Comparison of ENCODE assay signal across 25 mouse cellular contexts in genomic region chr3:38321620-38322019, GRCm38 (mm10).
A peak's percentile ranks its signal among the peaks of the same experiment; 100 is the strongest.
DNase-seq lines count a peak whose midpoint lies in the region; ATAC-seq and TF ChIP-seq lines count a peak whose summit lies in the region.
"Had no signal": no experiment of that assay in that cellular context is flagged by ENCODE, and none has a peak within 500 bp of the region (broad histone marks: within the 10 kb centered on the region; RNA-seq: fewer than 3 reads in every experiment).

No protein-coding gene starts in this region.

- no peaks in the 10 kb centered on the region for H3K36me3 ChIP-seq in heart, adult 2 months (ENCODE audit: control insufficient read depth, insufficient read depth, low read length)
- H3K36me3 ChIP-seq in midbrain, embryonic 14.5 days (ENCODE audit: control insufficient read depth, insufficient read depth, low read length): no peaks in the 10 kb centered on the region
- H3K36me3 ChIP-seq in midbrain, embryonic 13.5 days: no peaks in the 10 kb centered on the region
- no peaks in the 10 kb centered on the region for H3K36me3 ChIP-seq in forebrain, embryonic 14.5 days (ENCODE audit: control insufficient read depth, insufficient read depth, low read length)
- H3K36me3 ChIP-seq in myocyte (ENCODE audit: control insufficient read depth, insufficient read depth): no peaks in the 10 kb centered on the region
- H3K36me3 ChIP-seq: G1E; heart, embryonic 15.5 days; hindbrain, embryonic 15.5 days; limb, embryonic 15.5 days; neural tube, embryonic 13.5 days had no signal

- H3K79me2 ChIP-seq in heart, adult 2 months (replicated peaks; ENCODE audit: control insufficient read depth, insufficient read depth, low read length): no peaks in the 10 kb centered on the region
- H3K79me2 ChIP-seq in myocyte (ENCODE audit: control insufficient read depth, insufficient read depth): no peaks in the 10 kb centered on the region

- TF ChIP-seq EP300 in heart, adult 2 months (IDR thresholded peaks at IDR 0.05; ENCODE audit: insufficient read depth, low read depth, low read length): no peak

- H3ac ChIP-seq in myocyte (ENCODE audit: control insufficient read depth, insufficient read length): no peak overlapping the region

- H3K9ac ChIP-seq in heart, adult 2 months (ENCODE audit: low read depth, low read length): no peak overlapping the region
- no peak overlapping the region for H3K9ac ChIP-seq in midbrain, embryonic 14.5 days (replicated peaks; ENCODE audit: low read length)
- no peak overlapping the region for H3K9ac ChIP-seq in midbrain, embryonic 13.5 days (replicated peaks)
- H3K9ac ChIP-seq in forebrain, embryonic 14.5 days (ENCODE audit: low read length): no peak overlapping the region
- H3K9ac ChIP-seq: heart, embryonic 15.5 days; hindbrain, embryonic 15.5 days; limb, embryonic 15.5 days; liver, embryonic 14.5 days; lung, embryonic 14.5 days; neural tube, embryonic 13.5 days had no signal

- no peaks in the 10 kb centered on the region for H3K9me3 ChIP-seq in midbrain, embryonic 14.5 days (ENCODE audit: control insufficient read depth, low read length)
- no peaks in the 10 kb centered on the region for H3K9me3 ChIP-seq in midbrain, embryonic 13.5 days
- H3K9me3 ChIP-seq in forebrain, embryonic 14.5 days (replicated peaks; ENCODE audit: control insufficient read depth, low read length): no peaks in the 10 kb centered on the region
- H3K9me3 ChIP-seq: G1E; heart, embryonic 15.5 days; hindbrain, embryonic 15.5 days; limb, embryonic 15.5 days; neural tube, embryonic 13.5 days had no signal

- 81% methylated on average over 3 of the region's 3 CpGs for WGBS in heart, adult 2 months
- WGBS in midbrain, embryonic 14.5 days: 65% methylated on average over 3 of the region's 3 CpGs
- 67% methylated on average over 3 of the region's 3 CpGs for WGBS in midbrain, embryonic 13.5 days
- 57% methylated on average over 3 of the region's 3 CpGs for WGBS in forebrain, embryonic 14.5 days

- H3K27ac ChIP-seq in heart, adult 2 months: peak overlapping the region; percentile 52
- no peak overlapping the region for H3K27ac ChIP-seq in midbrain, embryonic 14.5 days (replicated peaks; ENCODE audit: low read depth, low read length)
- H3K27ac ChIP-seq in midbrain, embryonic 13.5 days: no peak overlapping the region
- H3K27ac ChIP-seq in forebrain, embryonic 14.5 days (ENCODE audit: low read depth, low read length): no peak overlapping the region
- H3K27ac ChIP-seq: hindbrain, embryonic 15.5 days; limb, embryonic 15.5 days; liver, embryonic 14.5 days; neural tube, embryonic 13.5 days had no signal

- H3K4me2 ChIP-seq in midbrain, embryonic 14.5 days (ENCODE audit: low read length): no peak overlapping the region
- no peak overlapping the region for H3K4me2 ChIP-seq in midbrain, embryonic 13.5 days (replicated peaks)
- no peak overlapping the region for H3K4me2 ChIP-seq in forebrain, embryonic 14.5 days (ENCODE audit: low read length)
- H3K4me2 ChIP-seq in myocyte (ENCODE audit: low read depth): no peak overlapping the region
- H3K4me2 ChIP-seq: heart, embryonic 15.5 days; hindbrain, embryonic 15.5 days; limb, embryonic 15.5 days; lung, embryonic 14.5 days; neural tube, embryonic 13.5 days had no signal

- no peaks in the 10 kb centered on the region for H3K27me3 ChIP-seq in heart, adult 2 months (ENCODE audit: control insufficient read depth, insufficient read depth, low read length)
- no peaks in the 10 kb centered on the region for H3K27me3 ChIP-seq in midbrain, embryonic 14.5 days (ENCODE audit: control insufficient read depth, insufficient read depth, low read length)
- H3K27me3 ChIP-seq in midbrain, embryonic 13.5 days: no peaks in the 10 kb centered on the region
- no peaks in the 10 kb centered on the region for H3K27me3 ChIP-seq in forebrain, embryonic 14.5 days (replicated peaks; ENCODE audit: control insufficient read depth, insufficient read depth, low read length)
- no peaks in the 10 kb centered on the region for H3K27me3 ChIP-seq in myocyte (ENCODE audit: control insufficient read depth, insufficient read depth, insufficient read length)
- H3K27me3 ChIP-seq: CH12.LX; heart, embryonic 15.5 days; hindbrain, embryonic 15.5 days; limb, embryonic 15.5 days; neural tube, embryonic 13.5 days; Patski had no signal

- DNase-seq in heart, adult 2 months: no peak
- DNase-seq in heart, adult 9 months (ENCODE audit: low spot score in 2 of 2): no peak
- peak; percentile 42 for DNase-seq in midbrain, embryonic 14.5 days
- peak; percentile 79 for DNase-seq in forebrain, embryonic 14.5 days (ENCODE audit: low spot score)
- DNase-seq in cerebellum, postnatal 10 days: no peak
- no peak for DNase-seq in spleen, postnatal 14 days (ENCODE audit: low spot score in 2 of 2)
- DNase-seq: adrenal gland, postnatal 14 days; cerebellum, adult 9-10 months; kidney, adult 18-20 months; left cerebral cortex, postnatal 4 days; lung, embryonic 14.5 days; retina, postnatal 1 day; right cerebral cortex, postnatal 25 days; spleen, adult 18-20 months had no signal

- TF ChIP-seq CTCF in heart, adult 2 months (IDR thresholded peaks at IDR 0.05): no peak

- no peak overlapping the region for H3K4me3 ChIP-seq in heart, adult 2 months
- H3K4me3 ChIP-seq in midbrain, embryonic 14.5 days (replicated peaks; ENCODE audit: low read depth, low read length): no peak overlapping the region
- H3K4me3 ChIP-seq in midbrain, embryonic 13.5 days (replicated peaks): no peak overlapping the region
- H3K4me3 ChIP-seq in forebrain, embryonic 14.5 days (ENCODE audit: low read depth, low read length): no peak overlapping the region
- H3K4me3 ChIP-seq in myocyte: no peak overlapping the region
- H3K4me3 ChIP-seq: heart, embryonic 15.5 days; hindbrain, embryonic 15.5 days; limb, embryonic 15.5 days; neural tube, embryonic 13.5 days had no signal

- ATAC-seq in midbrain, embryonic 14.5 days (ENCODE audit: low FRiP score, low TSS enrichment): no peak
- no peak for ATAC-seq in midbrain, embryonic 13.5 days
- peak; percentile 81 for ATAC-seq in forebrain, embryonic 14.5 days
- ATAC-seq: activated CD4-positive, CD25-positive, alpha-beta regulatory T cell, adult 4 months; Patski had no signal

- H3K4me1 ChIP-seq in heart, adult 2 months (ENCODE audit: control insufficient read depth, insufficient read depth, low read length): no peaks in the 10 kb centered on the region; the same call in 1 of the 2 replicates
- H3K4me1 ChIP-seq in midbrain, embryonic 14.5 days (ENCODE audit: control insufficient read depth, insufficient read depth, low read length): no peaks in the 10 kb centered on the region
- H3K4me1 ChIP-seq in midbrain, embryonic 13.5 days (replicated peaks): peaks cover 7% of the 10 kb centered on the region
- H3K4me1 ChIP-seq in forebrain, embryonic 14.5 days (ENCODE audit: control insufficient read depth, insufficient read depth, low read length): peaks cover 8% of the 10 kb centered on the region; the same call in 1 of the 2 replicates
- H3K4me1 ChIP-seq: limb, embryonic 15.5 days had no signal

- TF ChIP-seq POLR2A in heart, adult 2 months (IDR thresholded peaks at IDR 0.05; ENCODE audit: insufficient read depth, low read depth, low read length): no peak
- TF ChIP-seq POLR2A in myocyte (IDR thresholded peaks at IDR 0.05; ENCODE audit: insufficient read length, low read depth): no peak

- intact Hi-C loops in heart, adult 2 months (cut with DNase I): loop anchor here (5.0 kb wide), 1 partner anchor 1464 kb away; no protein-coding TSS in a partner anchor

TF ChIP-seq in myocyte, 11 proteins besides CTCF, POLR2A, EP300 and RAD21:
- no peak for TF ChIP-seq CEBPB (IDR thresholded peaks at IDR 0.05; ENCODE audit: insufficient read depth, poor library complexity, severe bottlenecking)
- TF ChIP-seq TCF12 (IDR thresholded peaks at IDR 0.05; ENCODE audit: insufficient read depth, poor library complexity, severe bottlenecking): no peak
- TF ChIP-seq MYOD1 (IDR thresholded peaks at IDR 0.05; ENCODE audit: control insufficient read depth in 1 of 3, insufficient read length in 2 of 3, low read depth in 2 of 3): peak in 2 of 3 experiments; percentile 16 to 49
- no peak for TF ChIP-seq USF1 (IDR thresholded peaks at IDR 0.05; ENCODE audit: low read depth)
- peak in 1 of 3 experiments; percentile 38 for TF ChIP-seq MYOG (IDR thresholded peaks at IDR 0.05; ENCODE audit: control insufficient read depth in 1 of 3, insufficient read depth in 1 of 3, insufficient read length in 2 of 3, low read depth in 2 of 3)
TF ChIP-seq in myocyte: peak in this region for 2.

Comparison
In these comparisons a context has a peak if more than half of its experiments do, and no peak if none do; other contexts are left out.
1. DNase-seq: peak in midbrain, embryonic 14.5 days (single experiment) and forebrain, embryonic 14.5 days (single experiment); none in heart, adult 2 months (0 of 2), heart, adult 9 months (0 of 2), cerebellum, postnatal 10 days (0 of 2) and spleen, postnatal 14 days (0 of 2).